Mouse (Mus musculus): ENCODE data around the gene Rab11fip3. TPM values are rescaled to one million over a fixed set of nuclear protein-coding genes. Genes with fewer than 3 reads are reported as not detected.

Gene Rab11fip3
- total RNA-seq, 2 experiments from 2014 or later = 30.6 to 30.7 TPM

DNA sequence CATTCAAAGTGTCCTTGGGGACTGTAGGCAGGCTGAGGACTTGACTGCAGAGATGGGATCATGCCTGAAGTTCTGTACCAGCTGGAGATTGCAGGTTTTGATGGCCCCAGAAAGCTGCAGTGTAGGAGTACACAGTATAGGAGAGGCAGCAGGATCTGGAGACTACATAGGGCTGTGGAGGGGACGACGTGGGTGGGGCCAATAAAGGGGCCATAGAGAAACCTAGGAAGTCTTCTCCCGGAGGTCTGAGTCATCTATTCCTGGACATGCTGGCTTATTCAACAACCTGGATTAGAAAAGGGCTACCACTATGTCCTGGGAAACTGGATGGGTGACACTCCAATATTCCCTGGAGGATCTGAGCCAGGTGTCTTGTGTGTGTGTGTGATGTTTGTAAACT, 113.6 kb downstream of the Rab11fip3 start:
- no peak for DNase-seq

DNA sequence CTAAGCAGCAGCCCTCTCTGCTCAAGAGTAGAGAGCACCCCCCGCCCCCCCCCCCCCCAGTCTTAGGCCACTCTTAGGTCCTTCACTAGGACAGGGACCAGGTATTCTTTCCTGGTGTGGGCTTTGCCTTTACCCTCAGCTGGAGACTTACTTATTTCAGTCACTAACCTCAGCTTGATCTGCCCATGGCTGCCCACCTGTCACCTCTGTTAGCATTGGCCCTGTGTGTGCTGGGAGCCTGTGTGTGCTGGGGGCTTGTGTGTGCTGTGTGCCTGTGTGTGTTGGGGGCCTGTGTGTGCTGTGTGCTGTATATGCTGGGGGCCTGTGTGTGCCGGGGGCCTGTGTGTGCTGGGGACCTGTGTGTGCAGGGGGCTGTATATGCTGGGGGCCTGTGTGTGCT, 114.7 kb downstream of the Rab11fip3 start:
- no peak for DNase-seq

DNA sequence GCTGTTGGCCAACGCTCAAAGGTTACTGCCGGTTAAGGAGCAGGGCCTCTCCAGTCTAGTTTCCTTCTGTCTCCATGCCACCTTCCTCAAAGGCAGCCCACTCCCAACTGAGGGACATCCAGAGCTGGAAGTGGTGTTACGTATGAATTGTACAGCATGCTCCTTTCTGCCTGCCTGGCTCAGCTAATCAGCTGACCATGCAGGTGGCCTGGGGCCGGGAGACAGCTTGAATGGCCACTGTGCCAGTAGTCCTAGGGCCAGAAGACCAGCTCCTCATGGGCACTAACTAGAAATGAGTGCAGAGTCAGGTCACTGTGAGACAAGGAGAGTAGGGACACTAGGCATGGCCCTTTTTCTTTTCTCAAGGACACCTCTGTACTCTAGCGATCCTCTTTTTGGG, 116.2 kb downstream of the Rab11fip3 start:
- DNase-seq = no peak

DNA sequence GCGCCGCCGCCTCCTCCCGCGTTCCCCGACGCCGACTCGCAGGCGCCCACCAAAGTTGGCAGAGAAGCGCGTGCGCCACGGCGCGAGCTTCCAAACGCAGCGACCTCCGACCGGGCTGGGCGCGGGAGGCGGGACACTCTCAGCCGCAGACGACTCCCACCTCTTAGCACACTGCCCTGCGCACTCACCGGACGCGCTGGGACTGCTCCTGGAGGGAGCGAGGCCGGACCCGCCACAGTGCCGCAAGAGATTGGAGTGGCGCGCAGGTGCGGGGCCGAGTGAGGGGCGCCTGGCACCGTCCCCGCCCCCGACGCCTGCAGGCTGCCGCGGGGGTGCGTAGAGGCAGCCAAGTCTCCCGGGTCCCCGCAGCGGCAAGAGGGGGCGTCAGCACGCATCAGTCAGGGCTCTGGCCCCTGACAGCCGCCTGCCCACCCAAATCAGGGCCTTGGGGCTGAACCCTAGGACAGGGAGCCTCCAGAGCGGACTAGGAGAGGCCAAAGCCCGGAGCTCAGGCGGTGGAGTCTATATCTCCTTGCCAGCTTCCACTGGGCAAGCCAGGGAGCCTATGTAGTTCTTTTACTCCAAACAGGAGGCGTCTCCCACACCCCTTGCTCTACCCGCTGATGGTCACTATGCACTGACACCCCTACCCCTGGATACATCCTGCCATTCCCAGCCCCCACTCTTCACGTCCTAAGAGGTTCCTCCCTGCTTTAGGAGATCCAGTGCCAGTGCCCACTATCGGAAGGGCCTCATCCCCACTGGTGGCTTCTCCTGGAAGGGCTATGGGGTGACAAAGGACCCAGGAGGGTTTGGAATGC, 117.3 kb downstream of the Rab11fip3 start, which contains the start of gene A930017K11Rik:
Gene A930017K11Rik (minus strand): TSS at position 763 of the 821 bp plus-strand sequence.
- no peak for DNase-seq

DNA sequence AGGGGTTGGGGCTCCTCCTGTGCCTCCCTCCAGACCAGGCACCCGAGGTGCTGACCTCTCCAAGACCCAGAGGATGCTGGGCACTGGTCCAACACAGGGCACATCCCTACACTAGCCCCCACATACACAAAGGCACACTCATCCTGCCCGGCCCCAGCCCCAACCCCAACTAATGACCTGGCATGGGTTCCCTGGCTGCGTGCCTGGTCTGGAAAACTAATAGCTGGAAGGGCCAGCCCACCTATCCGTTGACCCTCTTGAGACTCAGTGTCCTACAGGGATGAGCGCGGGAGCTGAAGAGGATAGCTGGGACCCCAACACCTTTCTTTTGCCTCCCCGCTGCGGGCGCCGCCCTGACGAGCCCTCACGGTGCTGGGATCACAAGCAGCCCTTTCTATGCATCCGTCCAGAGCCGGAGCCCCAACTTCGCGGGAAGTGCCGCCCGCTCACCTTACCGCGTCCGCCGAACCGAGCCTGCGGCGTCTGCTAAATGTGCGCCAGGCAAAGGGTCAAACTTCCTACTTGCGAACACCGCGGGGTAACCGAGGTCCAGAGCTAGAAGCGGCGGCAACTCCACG, 118.0 kb downstream of the Rab11fip3 start:
- no peak for DNase-seq

DNA sequence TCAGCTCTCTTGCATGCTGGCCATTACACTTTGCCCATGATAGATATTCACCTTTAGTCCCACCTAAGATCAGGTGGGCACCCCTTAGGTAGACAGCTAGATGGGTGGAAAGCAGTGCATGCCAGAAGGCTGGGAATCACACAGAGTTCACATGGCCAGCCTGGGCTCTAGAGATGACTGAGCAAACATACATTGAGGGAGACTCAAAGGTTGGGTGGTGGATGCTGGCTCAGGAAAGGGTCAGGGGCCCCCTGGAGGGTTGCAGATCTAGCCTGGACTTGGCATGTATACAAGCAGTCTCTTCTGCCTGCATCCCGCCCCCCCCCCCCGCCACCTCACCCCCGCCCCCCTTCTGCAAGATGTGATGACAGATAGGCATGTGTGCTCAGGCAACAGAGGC, 118.6 kb downstream of the Rab11fip3 start:
- DNase-seq = no peak

DNA sequence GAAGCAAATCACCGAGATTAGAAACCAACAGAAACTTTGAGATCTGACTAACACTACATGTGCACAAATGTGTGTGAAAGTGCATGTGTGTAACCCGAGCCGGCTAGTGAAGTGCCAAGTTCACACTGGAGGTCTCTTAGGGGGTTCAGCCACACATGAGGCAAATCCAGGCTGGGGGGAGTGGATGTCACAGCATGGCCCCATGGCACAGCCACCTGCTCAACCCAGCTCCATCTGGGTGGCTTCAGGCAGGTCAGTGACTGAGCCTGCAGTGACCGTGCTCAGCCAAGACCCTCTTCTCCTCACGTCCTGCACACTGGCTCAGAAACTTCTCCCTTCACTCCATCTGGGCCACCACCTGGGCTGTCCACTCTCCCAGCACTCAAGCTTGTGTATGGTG, 119.4 kb downstream of the Rab11fip3 start:
- DNase-seq = no peak

DNA sequence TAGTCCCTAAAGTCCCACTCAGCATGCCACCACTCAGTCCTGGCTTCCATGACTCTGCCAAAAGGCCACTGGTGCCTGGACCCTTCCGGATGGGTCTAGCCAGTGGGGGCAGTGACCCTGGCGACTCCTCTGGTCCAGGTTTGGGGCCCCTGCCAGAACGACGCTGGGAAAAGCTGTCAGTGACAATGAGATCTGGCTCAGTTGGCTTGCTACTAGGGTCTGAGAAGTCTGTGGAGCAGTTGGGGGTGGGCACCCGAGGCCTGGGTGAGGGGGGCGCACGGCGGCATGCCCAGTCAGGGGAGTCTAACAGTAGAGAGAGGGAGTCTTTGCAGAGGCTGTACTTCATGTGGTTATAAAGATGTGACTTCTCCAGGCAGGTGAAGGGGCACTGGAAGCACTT, 121.3 kb downstream of the Rab11fip3 start:
- no peak for DNase-seq

DNA sequence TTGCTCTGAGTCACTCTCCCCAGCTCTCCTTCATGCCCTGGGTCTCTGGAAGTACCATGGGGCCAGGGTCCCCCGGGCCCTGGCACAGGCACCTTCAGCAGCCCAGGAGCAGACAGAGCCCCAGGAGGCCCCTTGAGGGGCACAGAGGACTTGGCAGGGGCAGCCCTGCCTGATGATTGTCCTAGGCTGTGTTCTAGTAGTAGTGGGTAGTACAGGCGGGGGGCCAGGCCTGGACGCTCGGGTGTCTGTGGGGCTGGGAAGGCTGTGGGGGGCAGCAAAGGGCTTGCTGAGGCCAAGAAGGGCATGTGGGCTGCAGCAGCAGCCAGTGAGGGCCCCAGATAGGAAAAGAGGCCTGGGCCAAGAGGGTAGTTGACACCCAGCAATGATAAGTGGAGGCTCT, 121.8 kb downstream of the Rab11fip3 start:
- DNase-seq = no peak

DNA sequence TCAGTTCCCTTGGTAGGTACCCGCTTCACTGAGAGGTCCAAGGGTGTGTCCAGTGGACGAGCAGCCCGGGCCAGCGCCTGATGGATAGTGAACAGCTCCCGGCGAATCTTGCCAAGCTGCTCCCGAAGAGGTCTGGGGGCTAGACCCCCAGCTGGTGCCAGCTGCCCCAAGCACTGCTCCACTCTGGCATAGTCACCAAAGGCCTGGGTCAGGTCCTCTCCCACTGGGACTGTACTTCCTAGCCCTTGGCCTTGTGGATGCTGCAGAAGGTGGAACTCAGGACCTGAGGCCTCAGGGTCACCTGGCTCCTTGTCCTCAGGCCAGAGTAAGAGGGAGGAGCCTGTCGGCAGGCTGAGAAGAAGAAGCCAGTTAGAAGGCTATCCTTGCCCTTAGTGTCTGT, 122.5 kb downstream of the Rab11fip3 start:
- no peak for DNase-seq

DNA sequence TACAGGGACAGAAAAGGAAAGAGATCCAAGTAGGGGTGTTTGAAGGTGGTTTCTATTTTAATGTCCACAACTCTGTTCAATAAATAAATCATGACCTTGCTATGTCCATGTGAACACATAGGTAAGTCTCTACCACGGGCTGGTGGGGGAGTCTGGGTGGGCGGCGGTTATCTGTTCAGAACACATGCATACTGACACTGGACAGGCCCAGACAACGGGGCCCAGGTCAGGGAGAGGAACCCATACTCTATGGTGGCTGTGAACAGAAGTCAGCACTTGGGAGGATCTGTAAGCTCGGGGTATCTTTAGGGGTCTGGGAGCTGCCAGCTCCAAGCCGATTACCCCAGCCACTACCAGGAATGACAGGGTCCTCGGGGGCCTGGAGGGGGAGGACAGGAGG, 123.0 kb downstream of the Rab11fip3 start:
- DNase-seq = no peak

DNA sequence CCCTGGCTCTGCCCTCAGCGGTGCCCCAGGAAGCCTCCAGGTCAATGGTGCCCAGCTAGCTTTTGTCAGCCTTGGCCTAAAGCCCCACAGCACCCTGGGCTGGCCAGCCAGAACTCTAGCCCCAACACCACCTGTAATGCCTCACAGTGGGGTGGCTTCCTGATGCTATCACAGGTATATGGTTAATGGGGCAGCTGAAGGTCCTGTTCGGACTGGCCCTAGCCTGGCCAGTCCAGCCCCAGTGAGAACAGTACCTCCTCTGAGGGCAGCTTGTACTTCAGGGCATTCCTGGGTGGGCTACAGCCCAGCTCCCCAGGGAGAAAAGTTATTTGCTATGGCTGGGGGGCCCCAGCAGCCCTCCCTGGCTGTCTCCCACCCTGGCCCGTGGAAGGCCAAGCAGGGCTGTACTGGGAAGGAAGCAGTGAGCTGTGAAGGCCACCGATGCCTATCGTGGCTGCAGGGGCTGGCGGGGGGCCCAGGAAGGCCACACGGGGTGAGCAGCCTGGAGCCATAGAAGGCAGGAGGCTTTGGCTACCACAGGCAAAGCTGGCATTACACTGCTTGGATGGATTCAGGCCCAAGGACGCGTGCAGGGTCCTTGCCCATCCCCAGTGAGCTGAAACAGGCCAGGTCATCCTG, 123.7 kb downstream of the Rab11fip3 start:
- DNase-seq = peak; percentile 54 to 67

DNA sequence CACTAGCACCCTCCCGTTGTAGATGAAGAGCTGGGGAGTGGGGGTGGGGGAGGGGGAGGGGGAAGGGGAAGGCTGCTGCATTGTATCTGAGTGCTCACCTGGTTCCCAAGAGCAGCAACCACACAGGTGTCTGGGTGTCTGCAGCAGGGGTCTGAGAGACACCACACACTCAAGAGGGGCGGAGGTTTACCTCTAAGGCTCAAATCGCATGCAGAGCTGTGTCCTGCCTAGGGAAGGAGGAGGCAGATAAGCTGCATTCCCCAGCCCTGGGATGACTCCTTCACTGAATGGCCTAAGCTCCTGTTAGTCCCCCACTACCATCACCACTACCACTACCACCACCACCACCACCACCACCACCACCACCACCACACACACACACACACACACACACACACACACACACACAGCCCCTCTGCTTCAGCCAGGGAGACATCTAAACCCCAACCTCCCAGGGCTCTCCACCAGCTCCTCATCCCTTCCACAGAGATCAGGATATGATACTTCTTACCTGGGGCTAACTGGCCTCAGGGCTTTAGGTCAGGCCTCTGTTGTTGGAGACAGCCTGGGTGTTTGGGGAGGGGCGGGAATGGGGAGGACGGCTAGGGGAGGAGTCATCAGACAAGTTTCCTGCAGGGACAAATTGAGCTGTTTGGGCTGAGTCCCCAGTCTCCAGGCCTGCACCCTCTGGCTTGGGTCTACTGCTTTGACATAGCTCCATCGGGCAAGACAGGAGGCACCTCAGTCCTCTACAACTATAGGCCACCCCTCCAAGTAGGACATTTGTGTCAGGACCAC, 124.8 kb downstream of the Rab11fip3 start, which contains the start of the genes Pigq and Nhlrc4:
Gene Pigq (minus strand): TSS at position 571 of the 798 bp plus-strand sequence.
Gene Nhlrc4 (minus strand): TSS at position 596 of the 798 bp plus-strand sequence.
- no peak for DNase-seq

DNA sequence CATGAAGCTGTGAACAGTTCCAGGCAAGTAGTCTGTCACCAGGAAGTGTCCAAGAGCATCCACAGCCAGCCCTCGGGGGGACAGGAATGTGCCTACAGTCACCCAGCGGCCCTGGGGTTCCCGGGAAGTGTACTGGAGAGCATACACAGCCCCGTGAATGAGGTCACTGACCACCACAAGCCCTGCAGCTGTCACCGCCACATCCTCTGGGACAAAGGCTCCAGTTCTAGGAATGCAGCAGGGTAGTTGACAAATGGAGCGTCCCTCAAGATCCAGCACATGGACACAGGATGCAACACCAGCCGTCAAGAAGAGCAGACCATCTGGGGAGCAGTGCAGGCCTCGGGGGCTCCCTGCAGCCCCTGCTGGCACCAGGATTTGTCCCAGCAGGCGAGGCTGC, 125.6 kb downstream of the Rab11fip3 start:
- DNase-seq = no peak

DNA sequence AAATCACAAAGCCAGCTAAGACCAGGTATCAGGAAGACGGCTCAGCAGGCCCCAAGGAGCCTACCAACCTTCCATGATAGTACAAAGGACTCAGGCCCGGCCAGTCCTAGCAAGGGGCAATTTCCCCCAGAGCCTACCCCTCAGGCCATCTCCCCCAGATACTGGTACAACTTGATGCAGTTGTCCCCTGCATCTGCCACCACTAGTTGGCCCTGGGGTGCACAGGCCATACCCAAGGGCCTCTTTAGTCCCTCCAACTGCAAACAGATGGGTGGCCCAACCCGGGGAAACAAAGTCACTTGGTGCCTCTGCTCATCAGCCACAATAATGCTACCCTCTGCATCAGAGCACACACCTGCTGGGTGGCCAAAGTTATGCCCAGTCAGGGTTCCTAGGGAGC, 126.1 kb downstream of the Rab11fip3 start:
- no peak for DNase-seq

DNA sequence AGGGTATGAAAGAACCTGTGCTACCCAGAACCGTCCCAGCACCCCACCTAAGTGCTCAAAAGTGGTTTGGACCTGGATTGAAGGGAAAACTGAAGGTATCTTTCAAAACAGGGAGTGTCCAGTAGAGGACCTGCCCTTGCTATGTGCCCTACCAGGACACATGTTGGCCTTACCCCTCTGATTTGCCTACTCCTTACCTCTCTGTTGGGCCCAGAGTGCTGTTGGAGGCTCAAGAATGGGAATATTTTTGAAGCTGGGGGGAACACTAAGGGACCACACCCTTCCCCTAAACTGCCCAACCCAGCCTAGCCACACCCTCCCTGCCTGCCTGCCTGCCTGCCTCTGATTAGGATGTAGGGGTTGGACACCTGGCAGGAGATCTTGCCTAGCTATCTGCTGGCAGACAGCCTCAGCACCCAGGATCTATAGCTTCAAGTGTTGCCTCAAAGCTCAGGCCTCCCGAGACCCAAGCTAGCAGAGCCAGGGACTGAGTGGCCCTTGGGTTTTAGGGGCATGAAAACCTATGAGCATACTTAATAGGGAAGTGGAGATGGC, 126.7 kb downstream of the Rab11fip3 start:
- DNase-seq = peak in 1 of 2 experiments; percentile 21

DNA sequence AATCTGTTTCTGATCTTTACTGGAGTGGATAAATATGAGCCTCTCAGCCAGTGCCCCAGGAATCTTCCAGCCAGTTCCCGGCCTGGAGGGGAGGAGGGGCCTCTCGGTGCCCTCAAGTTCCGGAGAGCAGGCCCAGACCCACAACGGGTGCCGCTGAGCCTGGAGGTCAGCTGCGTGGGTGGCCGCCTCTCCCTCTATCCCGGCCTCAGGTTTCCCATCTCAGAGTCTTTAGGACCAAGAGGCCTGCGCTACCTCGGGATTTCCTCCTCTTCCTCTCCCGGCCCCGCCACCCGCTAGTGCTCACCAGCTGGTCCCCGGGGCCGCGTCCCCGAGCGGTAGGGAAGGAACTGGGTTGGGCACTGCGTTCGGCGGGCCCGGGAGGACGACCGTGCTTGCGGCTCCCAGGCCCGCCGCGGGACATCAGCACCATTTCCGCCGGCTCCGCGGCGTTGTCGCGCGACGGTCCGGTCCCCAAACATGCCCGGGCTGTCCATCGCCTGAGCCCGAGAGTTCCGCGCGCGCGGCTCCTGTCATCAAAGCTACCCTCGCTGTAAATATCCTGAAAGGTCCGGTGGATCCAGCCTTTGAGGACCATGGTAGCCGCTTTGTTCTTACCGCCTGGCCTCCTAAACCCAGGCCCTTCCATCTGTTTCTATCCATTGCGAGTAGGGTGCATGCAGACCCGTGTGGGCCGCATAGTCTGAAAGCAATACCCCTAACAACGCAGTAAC, 127.7 kb downstream of the Rab11fip3 start:
- DNase-seq = peak; percentile 76 to 90
